Mouse (Mus musculus) liver, embryonic 14.5 days (tissue): ENCODE measurements around the gene A730049H05Rik.

Source experiments
- CTCF ChIP-seq: IDR thresholded peaks from 2 replicates; pipeline ENCODE4 v1.5.1; 2016; ENCODE audit warnings: antibody characterized with exemption, low read depth, control low read depth
- EP300 ChIP-seq: IDR thresholded peaks from 2 replicates; pipeline ENCODE4 v1.6.1; 2016; ENCODE audit warnings: antibody characterized with exemption, low read depth

DNA sequence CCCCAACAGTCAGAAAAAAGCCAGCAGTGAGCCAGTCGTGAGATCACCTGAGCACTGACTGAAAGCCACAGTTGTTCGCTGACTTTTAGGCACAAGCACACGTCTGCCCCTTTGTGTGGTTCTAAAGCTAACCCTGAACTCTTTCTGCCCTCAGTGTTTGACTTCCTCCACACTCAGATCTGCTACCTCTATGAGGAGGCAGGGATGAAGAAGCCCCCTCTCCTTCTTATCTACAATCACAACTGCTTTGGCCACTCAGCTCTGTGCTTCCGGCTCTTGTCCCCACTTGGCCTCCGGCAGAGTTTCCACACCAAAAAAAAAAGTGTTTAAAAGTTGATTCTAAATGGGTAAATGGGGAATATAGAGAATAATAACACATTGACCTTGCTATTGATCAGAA lies 59.8 kb downstream of the A730049H05Rik start:
- TF ChIP-seq CTCF (no peak), EP300 (no peak)
